Mouse (Mus musculus): ENCODE measurements around the gene Socs3. TPM values are rescaled to one million over a fixed set of nuclear protein-coding genes. Genes with fewer than 3 reads are reported as not detected.

Socs3 gene
- 4.5 and 5.4 TPM in 2 replicates for polyA plus RNA-seq (2012; rRNA removed)

DNA sequence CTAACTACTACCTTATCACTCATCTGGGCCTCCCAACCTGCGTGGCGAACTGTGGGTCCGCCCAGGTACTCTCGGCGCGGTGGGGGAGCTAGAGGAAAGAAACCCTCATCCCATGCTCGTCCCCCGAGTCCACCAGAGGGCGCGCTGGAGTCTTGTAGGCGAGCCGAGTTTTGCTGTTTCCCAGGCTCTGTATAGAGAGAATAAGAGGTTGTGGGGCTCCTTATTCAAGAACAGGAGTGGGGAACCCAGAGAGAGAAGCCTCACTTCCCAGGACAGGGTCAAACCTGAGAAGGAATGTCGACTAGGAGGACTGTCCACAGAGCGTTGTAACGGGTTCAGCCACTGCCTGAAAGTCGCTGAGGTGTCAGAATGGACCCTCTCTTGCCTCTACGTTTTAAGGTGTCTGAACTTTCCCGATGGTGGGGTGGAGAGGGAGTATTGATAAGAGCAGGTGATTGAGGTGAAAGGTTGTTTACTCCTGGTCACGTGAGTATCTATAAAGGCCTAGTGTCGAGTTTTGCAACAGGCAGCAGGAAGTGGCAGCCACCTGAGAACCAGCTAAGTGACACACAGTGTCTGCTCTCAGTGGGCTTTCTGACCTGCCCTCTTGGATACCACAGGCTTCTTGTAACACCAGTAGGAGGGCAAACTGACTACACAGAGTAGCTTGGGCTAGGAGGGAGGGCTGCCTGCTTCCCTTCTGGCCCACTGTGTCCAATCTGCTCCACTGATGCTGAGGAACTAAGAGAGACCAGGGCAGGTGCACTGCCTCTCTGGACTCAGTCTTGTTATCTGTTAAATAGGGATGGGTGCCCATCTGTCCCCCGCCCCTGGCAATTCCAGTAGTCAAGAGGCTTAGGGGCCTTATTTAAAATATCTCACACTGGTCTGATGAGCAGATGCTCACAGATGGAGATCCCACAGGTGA, at the start of gene Socs3:
Gene Socs3 (minus strand): TSS at position 103 of the 928 bp plus-strand sequence.
- no peak for DNase-seq (ENCODE audit: low read depth)

GRCm38 (mm10) chr11:118018328-118018727, 48.5 kb upstream of the Socs3 start:
- no peak for DNase-seq (ENCODE audit: low read depth)

DNA sequence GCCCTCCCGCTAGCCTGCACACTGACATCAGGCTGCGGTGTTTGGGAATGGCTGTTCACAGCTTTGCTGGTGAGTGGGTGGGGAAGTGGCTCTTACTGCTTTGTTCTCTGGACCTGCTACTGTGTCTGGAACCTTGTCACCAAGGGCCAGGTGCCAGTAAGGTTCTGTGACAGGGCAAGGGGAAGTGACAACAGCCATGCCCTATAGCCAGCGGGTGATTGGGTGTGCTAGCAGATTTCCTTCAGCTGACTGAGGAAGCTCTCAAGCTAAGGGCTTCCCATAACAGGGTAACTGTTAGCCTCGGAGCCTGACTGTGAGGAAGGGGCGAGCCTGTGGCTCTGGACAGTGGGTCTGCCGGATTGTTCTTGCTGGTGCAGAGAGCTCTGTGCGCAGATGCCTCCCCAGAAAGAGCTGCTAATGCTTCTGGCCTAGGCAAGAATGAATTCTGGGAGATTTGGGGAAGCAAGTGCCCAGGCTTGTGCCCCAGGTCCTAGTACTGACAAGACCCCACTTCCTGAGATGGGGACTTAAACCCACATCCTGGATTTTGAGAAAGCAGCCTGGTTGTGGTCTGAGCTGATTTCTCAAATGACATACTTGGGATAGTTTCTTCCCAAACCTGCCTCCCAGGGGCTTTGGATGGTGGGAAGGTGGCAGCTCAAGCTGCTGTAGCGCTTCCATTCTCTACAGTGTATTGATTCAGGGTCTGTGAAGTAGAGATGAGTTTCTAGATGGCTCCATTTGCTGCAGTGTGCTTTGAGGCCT, 45.7 kb upstream of the Socs3 start:
- no peak for DNase-seq (ENCODE audit: low read depth)

DNA sequence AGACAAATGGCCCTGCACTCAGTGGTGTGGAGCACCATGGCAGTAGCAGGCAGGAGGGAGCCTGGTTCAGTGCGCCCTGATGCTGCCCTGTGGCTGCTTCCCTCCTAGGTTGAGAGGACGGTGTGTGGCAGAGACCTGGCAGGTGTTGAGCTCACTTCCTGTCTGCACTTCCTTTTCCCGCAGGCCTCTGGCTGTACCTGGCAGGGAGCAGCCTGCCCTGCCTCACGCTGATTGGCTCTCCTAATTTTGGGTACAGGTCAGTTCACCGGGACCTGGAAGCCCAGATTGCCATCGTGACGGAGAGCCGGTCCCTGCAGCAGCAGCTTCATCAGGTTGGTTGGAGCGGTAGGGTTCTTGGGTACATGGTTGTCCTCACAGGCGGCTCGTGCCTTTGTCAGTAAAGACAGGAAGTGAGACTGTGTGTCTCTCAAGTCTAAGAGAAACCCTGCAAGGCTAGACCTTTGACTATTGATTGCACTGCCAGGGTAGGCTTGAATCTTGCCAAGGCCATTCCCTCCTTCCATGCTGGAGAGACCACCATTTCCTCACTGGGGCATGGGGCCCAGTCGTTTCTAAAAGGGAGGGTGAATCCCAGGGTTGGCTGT, 44.6 kb upstream of the Socs3 start:
- DNase-seq (ENCODE audit: low read depth) = no peak

DNA sequence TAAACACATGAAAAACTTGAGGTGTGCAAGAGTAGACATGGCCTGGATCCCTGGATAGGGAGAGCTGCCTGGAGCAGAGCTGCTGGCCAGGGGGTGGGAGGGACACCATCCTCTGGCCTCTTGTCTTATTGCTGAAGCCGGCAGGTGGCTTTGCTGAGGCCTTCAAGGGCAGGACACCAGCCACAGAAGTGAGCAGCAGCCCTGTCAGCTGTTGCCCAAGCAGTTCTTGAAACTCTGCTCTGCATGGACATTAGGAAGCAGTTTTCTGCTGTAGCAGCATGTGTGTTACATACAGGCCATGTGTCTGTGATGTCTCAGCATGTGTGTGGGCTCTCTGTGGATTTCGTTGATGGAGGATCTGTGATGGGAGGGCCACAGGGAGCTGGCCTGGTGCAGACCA, 43.5 kb upstream of the Socs3 start:
- no peak for DNase-seq (ENCODE audit: low read depth)

DNA sequence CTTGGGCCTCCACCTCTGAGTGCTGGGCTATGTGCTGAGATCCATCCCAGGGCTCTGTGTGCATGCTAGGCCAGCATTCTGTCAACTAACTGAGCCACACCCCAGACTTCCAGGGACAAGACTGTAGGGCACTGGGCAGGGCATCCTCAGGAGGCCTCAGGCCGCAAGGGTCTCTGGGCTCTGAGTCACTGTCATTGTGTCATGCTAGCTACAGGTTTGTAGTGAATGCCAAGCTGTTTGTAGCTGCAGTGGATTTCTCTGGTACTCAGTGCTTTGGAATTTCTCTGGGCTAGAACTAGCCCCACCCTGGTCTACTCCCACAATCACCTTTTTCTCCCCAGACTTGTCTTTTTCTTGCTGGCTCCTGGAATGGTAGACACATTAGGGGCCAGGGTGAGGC, 42.7 kb upstream of the Socs3 start:
- DNase-seq (ENCODE audit: low read depth) = no peak

- no peak for DNase-seq (ENCODE audit: low read depth)
Observed at GRCm38 (mm10) chr11:118009865-118010571, 40.2 kb upstream of the Socs3 start.

DNA sequence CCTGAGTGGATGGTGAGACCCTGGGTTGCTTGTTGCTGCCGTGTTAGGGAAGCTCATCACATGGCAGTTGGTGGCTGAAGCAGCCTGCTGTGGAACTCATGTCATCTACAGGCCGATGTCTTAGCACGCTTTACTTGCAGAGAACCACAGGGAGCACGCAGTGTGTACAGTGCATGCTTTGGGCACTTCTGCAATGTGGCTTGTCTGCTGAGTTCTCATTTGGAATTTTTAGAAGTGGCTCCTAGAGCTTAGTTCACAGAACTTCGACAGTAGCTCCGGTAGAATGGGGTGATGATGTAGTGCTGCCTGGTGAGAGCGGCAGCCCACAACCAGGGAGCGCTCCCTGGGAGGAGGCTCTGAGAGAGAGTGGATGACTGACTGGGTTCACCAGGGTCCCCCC, 39.0 kb upstream of the Socs3 start:
- DNase-seq (ENCODE audit: low read depth) = no peak

DNA sequence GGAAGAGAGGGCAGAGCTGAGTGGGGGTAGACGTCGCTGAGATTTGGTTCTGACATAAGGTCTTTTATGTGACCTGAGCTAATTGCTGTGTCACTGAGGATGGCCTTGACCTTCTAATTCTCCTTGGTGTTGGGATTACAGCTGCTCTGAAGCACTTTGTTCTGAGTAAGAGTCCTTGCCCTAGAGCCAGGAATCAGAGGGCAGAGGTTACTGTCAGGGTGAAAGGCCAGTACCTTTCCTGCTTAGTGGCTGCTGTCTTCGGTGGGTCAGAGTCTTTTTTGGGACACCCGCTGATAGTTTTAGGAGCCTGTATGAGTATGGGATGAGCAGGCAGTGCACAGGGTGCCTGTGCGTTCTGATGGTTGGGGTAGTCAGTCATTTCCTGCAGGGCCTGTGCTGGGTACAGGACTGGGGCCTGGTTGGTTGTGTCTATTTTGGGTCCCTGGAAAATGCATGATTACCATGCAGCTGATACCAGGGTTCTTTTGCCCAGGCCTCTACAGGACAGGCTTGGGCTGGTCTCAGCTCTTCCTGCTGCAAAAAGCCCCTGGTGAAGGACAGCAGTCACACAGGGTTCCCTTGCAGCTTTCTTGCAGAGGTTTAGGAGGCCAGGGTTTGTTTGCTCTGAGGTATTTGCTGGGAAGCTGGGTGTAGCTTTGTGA, 38.4 kb upstream of the Socs3 start:
- no peak for DNase-seq (ENCODE audit: low read depth)

GRCm38 (mm10) chr11:118007460-118008143, 37.8 kb upstream of the Socs3 start:
- DNase-seq (ENCODE audit: low read depth) = peak; percentile 90

DNA sequence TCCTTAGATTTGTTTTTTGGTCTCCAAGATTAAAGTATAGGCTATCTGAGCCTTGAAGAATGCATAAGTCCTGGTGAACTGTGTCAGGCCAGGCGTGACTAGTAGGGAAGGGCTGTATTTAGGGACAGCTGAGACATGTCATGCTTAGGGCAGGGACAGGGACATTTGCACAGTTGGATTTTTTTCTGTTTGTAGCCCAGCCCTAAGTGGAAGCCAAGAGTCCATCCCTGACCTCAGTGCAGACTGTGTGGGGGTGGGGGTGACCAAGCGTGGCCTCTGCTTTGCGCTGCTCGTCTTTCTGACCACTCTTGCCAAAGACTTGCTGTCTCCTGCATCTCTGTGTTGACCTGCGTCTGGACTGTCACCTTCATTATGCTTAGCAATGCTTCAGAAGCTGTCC, 34.4 kb upstream of the Socs3 start:
- DNase-seq (ENCODE audit: low read depth) = no peak

GRCm38 (mm10) chr11:118003718-118004117, 33.9 kb upstream of the Socs3 start:
- no peak for DNase-seq (ENCODE audit: low read depth)

GRCm38 (mm10) chr11:118003176-118003575, 33.3 kb upstream of the Socs3 start:
- DNase-seq (ENCODE audit: low read depth) = no peak

DNA sequence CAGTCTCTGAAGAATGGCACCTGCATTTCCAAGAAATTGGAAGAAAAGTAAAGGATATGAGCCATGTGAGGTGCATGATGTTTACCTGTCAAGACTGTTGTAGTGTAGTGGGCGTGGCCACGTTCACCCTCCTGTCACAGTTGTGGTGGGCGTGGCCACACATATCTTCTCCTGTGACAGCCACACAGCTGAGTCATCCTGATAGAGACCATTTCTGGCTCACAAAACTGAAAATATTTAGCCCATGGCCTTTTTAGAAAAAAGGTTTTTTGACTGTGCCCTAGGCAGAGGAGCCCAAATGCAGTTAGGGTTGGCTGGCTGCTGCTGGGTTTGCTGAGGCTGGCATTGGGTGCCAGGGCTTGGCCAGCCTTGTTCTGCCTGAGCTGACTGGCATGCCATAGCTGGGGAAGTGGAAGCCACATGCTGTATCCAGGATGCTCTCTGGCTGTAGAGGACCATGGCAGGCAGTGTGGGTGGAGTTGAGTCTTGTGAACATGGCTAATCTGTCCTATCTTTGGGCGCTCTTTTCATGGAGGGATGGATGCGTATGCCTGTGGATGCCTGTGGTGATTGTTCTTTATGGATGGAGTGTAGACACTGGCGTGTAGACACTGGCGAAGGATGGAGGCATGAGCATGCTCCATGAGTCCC, 30.8 kb upstream of the Socs3 start:
- no peak for DNase-seq (ENCODE audit: low read depth)

DNA sequence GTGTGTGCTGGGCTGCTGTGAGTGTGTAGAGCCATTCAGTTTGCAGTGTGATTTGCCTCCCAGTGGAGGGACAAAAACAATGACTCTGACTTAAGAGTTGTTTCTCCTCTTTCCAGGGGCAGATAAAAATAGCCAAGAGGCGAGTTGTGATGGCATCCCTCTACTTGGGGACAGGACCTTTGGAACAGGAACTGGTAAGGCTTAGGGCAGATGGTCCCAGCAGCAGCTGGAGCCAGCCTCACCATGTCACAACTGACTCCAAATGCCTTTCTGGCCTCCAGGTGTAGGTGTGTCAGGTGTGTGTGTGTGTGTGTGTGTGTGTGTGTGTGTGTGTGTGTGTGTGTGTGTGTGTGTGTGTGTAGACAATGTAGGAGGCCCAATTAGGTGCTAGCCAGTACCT, 30.2 kb upstream of the Socs3 start:
- no peak for DNase-seq (ENCODE audit: low read depth)

- DNase-seq (ENCODE audit: low read depth) = no peak
Observed at GRCm38 (mm10) chr11:117999260-117999934, 29.6 kb upstream of the Socs3 start.

- DNase-seq (ENCODE audit: low read depth) = no peak
Observed at GRCm38 (mm10) chr11:117998356-117998755, 28.5 kb upstream of the Socs3 start.

DNA sequence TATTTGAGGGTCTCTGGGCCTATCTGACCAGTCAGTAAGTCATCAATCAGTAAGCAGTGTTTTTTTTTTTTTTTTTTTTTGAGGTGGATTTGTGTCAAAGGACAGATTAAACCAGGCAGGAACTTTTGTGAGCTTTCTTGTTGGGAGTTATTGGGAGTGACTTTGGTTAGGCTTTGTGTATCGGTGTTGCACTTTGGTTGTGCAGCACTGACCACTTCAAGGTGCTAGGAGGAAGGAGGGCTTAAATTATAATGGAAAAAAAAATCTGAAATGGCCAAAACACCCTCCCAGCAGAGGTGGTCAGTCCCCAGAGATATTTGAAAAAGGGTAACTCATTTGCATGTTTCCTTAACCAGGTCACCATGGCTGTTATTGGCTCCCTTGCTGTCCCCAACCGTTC, 27.2 kb upstream of the Socs3 start:
- DNase-seq (ENCODE audit: low read depth) = no peak

DNA sequence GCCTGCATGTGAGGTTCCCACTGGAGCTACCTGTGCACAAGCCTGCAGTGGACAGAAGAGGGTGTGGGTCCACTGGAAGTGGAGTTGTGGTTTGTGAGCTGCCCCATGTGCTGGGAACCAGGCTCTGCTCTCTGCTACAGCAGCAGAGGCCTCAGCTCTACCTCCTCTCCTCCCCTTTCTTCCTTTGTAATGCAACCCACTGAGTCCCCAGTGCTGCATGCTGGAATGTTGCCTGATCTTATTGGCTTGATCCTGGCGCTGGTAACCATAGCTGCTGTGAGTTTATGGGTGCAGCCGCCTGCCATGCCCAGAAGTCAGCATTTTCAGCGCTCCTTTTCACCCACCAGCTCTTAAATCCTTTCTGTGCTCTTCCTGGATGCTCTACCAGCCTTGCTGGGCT, 26.2 kb upstream of the Socs3 start:
- DNase-seq (ENCODE audit: low read depth) = no peak

DNA sequence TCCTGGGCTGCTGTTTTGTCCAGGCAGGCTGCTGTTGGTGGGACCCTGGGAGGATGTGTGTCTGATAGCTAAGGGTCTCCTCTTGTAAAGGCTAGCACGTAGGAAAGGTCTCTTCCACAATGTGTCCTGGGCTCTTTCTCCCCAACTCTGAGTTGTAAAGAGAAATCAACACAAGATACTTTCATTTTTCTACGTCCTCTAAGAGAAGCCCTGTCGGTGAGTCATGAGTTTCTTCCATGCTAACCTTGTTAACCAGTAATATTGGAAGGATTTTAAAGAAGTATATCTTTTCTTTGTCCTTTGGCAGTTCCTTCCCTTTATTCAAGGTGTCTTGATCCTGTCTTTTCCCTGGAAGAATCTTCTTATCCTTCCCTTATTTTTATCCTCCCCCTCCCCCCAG, 25.8 kb upstream of the Socs3 start:
- no peak for DNase-seq (ENCODE audit: low read depth)
